Mouse (Mus musculus): ENCODE measurements around the gene Otop3. TPM values are rescaled to one million over a fixed set of nuclear protein-coding genes. Genes with fewer than 3 reads are reported as not detected.

The Otop3 gene
- total and polyA plus RNA-seq, 2 experiments from 2014 or later = 1.8 to 3.7 TPM

GRCm38 (mm10) chr11:115348681-115349248 is 14.2 kb downstream of the Otop3 start:
- no peak overlapping the region for H3K9ac ChIP-seq (replicated peaks; ENCODE audit: low read length, poor library complexity, severe bottlenecking)
- no peak overlapping the region for H3K27ac ChIP-seq (ENCODE audit: low read depth, low read length)
- WGBS = 67% methylated on average over 17 of the region's 17 CpGs
- DNase-seq (ENCODE audit: low spot score) (no peak), ATAC-seq (ENCODE audit: low FRiP score) (no peak)
- no peak overlapping the region for H3K4me2 ChIP-seq (ENCODE audit: low read depth, low read length, poor library complexity, severe bottlenecking)
- no peaks in the 10 kb centered on the region for H3K9me3 ChIP-seq (ENCODE audit: low read length)
- no peak for TF ChIP-seq CTCF (IDR thresholded peaks at IDR 0.05)
- H3K36me3 ChIP-seq (ENCODE audit: insufficient read depth, low read length) = peaks cover 52% of the 10 kb centered on the region
- H3K4me1 ChIP-seq (ENCODE audit: insufficient read depth, low read length) = no peaks in the 10 kb centered on the region
- no peaks in the 10 kb centered on the region for H3K27me3 ChIP-seq (ENCODE audit: insufficient read depth, low read length)
- H3K4me3 ChIP-seq (ENCODE audit: low read depth, low read length) = no peak overlapping the region

GRCm38 (mm10) chr11:115349976-115350375 is 15.4 kb downstream of the Otop3 start:
- TF ChIP-seq CTCF (IDR thresholded peaks at IDR 0.05) = no peak
- Histone ChIP-seq H3K9me3 (ENCODE audit: low read length) (no peaks in the 10 kb centered on the region), H3K4me3 (ENCODE audit: low read depth, low read length) (no peak overlapping the region), H3K4me1 (ENCODE audit: insufficient read depth, low read length) (no peaks in the 10 kb centered on the region), H3K36me3 (ENCODE audit: insufficient read depth, low read length) (peaks cover 53% of the 10 kb centered on the region), H3K4me2 (ENCODE audit: low read depth, low read length, poor library complexity, severe bottlenecking) (no peak overlapping the region), H3K27ac (ENCODE audit: low read depth, low read length) (no peak overlapping the region), H3K27me3 (ENCODE audit: insufficient read depth, low read length) (no peaks in the 10 kb centered on the region), H3K9ac (replicated peaks; ENCODE audit: low read length, poor library complexity, severe bottlenecking) (no peak overlapping the region)
- DNase-seq (ENCODE audit: low spot score) (no peak), ATAC-seq (ENCODE audit: low FRiP score) (no peak)
- 79% methylated on average over 4 of the region's 4 CpGs for WGBS

GRCm38 (mm10) chr11:115353375-115353774 is 18.8 kb downstream of the Otop3 start:
- DNase-seq (ENCODE audit: low spot score) = no peak
- H3K36me3 ChIP-seq (ENCODE audit: insufficient read depth, low read length) = peaks cover 69% of the 10 kb centered on the region
- WGBS = 94% methylated on average over 5 of the region's 5 CpGs

GRCm38 (mm10) chr11:115354183-115354582 is 19.7 kb downstream of the Otop3 start:
- 9% methylated on average over 8 of the region's 8 CpGs for WGBS
- H3K4me1 ChIP-seq (ENCODE audit: insufficient read depth, low read length) = no peaks in the 10 kb centered on the region
- H3K27ac ChIP-seq (ENCODE audit: low read depth, low read length) = no peak overlapping the region
- peak; percentile 99 for TF ChIP-seq CTCF (IDR thresholded peaks at IDR 0.05)
- DNase-seq (ENCODE audit: low spot score) (peak; percentile 89), ATAC-seq (ENCODE audit: low FRiP score) (peak; percentile 6; the same call in 1 of the 2 replicates)
- peaks cover 63% of the 10 kb centered on the region for H3K36me3 ChIP-seq (ENCODE audit: insufficient read depth, low read length)
- no peaks in the 10 kb centered on the region for H3K9me3 ChIP-seq (ENCODE audit: low read length)
- no peak overlapping the region for H3K9ac ChIP-seq (replicated peaks; ENCODE audit: low read length, poor library complexity, severe bottlenecking)
- no peak overlapping the region for H3K4me2 ChIP-seq (ENCODE audit: low read depth, low read length, poor library complexity, severe bottlenecking)
- H3K27me3 ChIP-seq (ENCODE audit: insufficient read depth, low read length) = no peaks in the 10 kb centered on the region
- H3K4me3 ChIP-seq (ENCODE audit: low read depth, low read length) = no peak overlapping the region

More at GRCm38 (mm10) chr11:115353375-115353774, 18.8 kb downstream of the Otop3 start:
- no peak overlapping the region for H3K4me2 ChIP-seq (ENCODE audit: low read depth, low read length, poor library complexity, severe bottlenecking)
- H3K9ac ChIP-seq (replicated peaks; ENCODE audit: low read length, poor library complexity, severe bottlenecking) = no peak overlapping the region
- no peak overlapping the region for H3K27ac ChIP-seq (ENCODE audit: low read depth, low read length)
- no peak for ATAC-seq (ENCODE audit: low FRiP score)
- no peaks in the 10 kb centered on the region for H3K4me1 ChIP-seq (ENCODE audit: insufficient read depth, low read length)
- H3K4me3 ChIP-seq (ENCODE audit: low read depth, low read length) = no peak overlapping the region
- no peak for TF ChIP-seq CTCF (IDR thresholded peaks at IDR 0.05)
- H3K9me3 ChIP-seq (ENCODE audit: low read length) = no peaks in the 10 kb centered on the region
- no peaks in the 10 kb centered on the region for H3K27me3 ChIP-seq (ENCODE audit: insufficient read depth, low read length)

- peak; percentile 80 for TF ChIP-seq CTCF (IDR thresholded peaks at IDR 0.05)
- Histone ChIP-seq H3K27me3 (ENCODE audit: insufficient read depth, low read length) (no peaks in the 10 kb centered on the region), H3K9me3 (ENCODE audit: low read length) (no peaks in the 10 kb centered on the region), H3K36me3 (ENCODE audit: insufficient read depth, low read length) (peaks cover 32% of the 10 kb centered on the region), H3K4me1 (ENCODE audit: insufficient read depth, low read length) (no peaks in the 10 kb centered on the region), H3K9ac (replicated peaks; ENCODE audit: low read length, poor library complexity, severe bottlenecking) (0 out of 2 replicates have a peak overlapping the region, but pooled peaks have one; percentile 20), H3K27ac (ENCODE audit: low read depth, low read length) (peak overlapping the region; percentile 34), H3K4me3 (ENCODE audit: low read depth, low read length) (no peak overlapping the region), H3K4me2 (ENCODE audit: low read depth, low read length, poor library complexity, severe bottlenecking) (no peak overlapping the region)
- 16% methylated on average over 5 of the region's 5 CpGs for WGBS
- DNase-seq (ENCODE audit: low spot score) (peak; percentile 92), ATAC-seq (ENCODE audit: low FRiP score) (peak; percentile 74)
These were observed 23.9 kb downstream of the Otop3 start for GRCm38 (mm10) chr11:115358468-115358867.

GRCm38 (mm10) chr11:115359293-115359692 is 24.8 kb downstream of the Otop3 start:
- Histone ChIP-seq H3K27me3 (ENCODE audit: insufficient read depth, low read length) (no peaks in the 10 kb centered on the region), H3K9ac (replicated peaks; ENCODE audit: low read length, poor library complexity, severe bottlenecking) (no peak overlapping the region), H3K36me3 (ENCODE audit: insufficient read depth, low read length) (peaks cover 29% of the 10 kb centered on the region), H3K9me3 (ENCODE audit: low read length) (no peaks in the 10 kb centered on the region), H3K4me3 (ENCODE audit: low read depth, low read length) (no peak overlapping the region), H3K27ac (ENCODE audit: low read depth, low read length) (no peak overlapping the region), H3K4me1 (ENCODE audit: insufficient read depth, low read length) (no peaks in the 10 kb centered on the region), H3K4me2 (ENCODE audit: low read depth, low read length, poor library complexity, severe bottlenecking) (no peak overlapping the region)
- 45% methylated on average over 3 of the region's 3 CpGs for WGBS
- ATAC-seq (ENCODE audit: low FRiP score) (no peak), DNase-seq (ENCODE audit: low spot score) (no peak)
- TF ChIP-seq CTCF (IDR thresholded peaks at IDR 0.05) = no peak
